Mouse (Mus musculus) right cerebral cortex, postnatal 14 days (tissue): ENCODE data around the gene Polr2m.
"Not testable (repeated sequence)": the region's sequence is repeated elsewhere in the genome, so short reads cannot be mapped to it uniquely, and the experiment has no call there.

Experiments
- DNase-seq: peaks from one replicate; pipeline ENCODE4 v3.0.0; 2022

The Polr2m gene

DNA sequence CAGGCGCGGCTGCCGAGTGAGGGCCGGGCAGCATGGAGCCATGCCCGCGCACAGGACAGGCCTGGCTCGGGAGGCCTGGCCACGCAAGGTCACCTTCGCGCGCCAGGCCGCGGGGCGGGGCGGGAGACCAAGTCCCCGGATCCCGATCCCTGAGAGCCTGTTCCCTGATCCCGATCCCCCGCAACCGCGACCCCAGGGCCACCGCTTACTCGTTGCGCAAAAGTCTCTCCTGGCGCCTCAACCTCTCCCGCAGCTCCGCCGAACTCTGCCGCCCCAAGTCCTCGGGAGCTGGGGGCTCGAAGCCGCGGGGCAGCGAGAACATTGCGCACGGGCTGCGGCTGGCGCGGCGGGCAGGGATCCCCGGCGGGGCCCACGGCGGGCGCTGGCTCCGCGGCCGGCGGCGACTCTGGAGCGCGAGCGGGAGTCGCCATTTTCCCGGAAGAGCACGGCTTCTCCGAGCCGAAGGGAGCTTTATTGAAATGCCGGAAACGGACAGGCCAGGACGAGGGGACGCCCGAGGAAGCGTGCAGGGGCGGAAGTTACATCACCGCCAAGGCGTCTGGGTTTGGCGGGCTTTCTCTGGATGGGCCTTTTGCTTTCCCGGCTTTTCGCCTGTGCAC, at the start of gene Polr2m:
TSS of gene Polr2m (minus strand) at position 461 of the 620 bp plus-strand sequence.
- peak; percentile 89 for DNase-seq

DNA sequence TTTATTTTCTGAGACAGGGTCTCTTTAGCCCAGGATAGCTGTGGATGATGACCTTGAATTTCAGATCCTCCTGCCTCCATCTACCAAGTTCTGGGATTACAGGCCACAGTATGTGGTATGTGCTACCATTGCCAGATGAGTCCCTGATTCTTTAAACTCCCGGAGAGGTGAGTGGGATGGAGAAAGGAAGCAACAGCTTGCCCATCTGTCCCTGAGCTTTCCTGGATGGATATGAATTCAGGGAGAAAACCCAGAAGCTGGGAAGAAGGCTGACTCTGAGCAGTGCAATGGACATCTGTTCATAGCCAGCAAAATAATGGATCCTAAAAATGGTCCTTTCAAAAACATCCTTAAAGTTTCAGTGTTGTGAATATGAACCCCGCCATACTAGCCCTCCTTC, 49.3 kb upstream of the Polr2m start:
- DNase-seq: no peak

DNA sequence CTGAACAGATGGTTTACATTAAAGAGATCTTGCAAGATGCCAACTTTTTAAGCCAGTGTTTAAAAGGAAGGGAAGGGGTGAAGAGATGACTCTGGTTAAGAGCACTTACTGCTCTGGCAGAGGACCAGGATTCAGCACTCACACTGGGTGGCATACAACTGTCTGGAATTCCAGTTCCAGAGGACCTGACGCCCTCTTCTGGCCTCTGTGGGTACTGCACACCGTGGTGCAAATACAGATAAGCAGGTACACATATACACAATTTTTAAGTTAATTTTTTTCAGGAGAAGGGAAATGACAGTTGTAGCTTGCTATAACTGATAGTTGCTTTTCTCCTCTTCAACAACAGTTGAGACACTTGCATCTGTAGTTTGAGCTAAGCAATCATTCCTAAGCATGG, 44.2 kb upstream of the Polr2m start:
- DNase-seq: peak; percentile 17

DNA sequence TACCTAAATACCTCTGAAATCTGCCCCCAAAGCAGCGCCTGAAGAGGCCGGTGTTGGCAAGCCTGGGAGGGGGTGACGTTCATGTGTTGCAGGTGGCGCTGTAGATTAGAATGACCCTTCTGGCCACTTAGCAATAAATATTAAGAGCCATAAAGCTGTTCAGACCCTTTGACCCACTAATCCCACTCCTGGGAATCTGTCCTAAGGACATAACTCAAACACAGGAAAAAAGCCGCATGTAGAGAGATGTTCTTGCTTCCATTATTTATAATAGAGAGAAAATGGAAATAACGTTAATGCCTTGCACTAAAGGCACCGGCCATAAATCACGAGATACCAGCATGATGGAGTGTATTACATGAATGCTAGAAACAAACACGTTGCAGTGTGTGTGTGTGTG, 41.7 kb upstream of the Polr2m start:
- no peak for DNase-seq

DNA sequence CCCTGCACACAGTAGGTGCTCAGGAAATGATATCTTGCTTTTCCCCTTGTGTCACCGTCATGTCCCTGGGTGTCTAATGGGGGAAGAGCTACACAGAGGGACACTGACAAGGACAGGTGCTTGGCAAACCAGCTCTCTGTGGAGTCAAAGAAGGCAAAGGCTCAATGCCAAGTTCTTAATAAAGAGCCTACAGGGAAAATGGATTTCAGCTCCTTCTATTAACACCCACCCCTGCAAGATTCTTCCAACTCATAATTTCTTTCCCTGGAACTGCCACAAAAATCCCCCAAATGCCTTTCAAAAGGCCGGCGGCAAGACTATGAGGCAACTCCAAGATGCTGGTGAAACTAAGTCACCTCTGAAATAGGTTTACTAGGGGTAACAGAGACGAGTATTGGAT, 38.2 kb upstream of the Polr2m start:
- no peak for DNase-seq

DNA sequence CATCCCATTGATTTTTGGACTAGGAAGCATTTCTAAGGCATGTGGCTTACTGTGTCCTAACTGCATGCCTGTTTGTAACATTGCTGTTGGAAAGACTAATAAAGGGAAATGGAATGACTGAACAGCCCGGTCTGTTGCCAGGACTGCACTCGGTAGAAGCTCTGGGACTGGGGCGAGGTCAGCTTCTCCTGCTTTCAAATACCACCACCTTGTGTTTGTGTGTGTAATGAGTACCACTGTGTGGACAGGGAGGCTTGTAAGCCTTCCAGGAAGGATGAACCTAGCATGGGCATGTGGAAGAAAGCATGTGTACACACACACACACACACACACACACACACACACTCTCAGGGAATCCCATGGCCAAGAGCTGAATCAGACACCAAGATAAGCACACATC, 34.1 kb upstream of the Polr2m start:
- no peak for DNase-seq

DNA sequence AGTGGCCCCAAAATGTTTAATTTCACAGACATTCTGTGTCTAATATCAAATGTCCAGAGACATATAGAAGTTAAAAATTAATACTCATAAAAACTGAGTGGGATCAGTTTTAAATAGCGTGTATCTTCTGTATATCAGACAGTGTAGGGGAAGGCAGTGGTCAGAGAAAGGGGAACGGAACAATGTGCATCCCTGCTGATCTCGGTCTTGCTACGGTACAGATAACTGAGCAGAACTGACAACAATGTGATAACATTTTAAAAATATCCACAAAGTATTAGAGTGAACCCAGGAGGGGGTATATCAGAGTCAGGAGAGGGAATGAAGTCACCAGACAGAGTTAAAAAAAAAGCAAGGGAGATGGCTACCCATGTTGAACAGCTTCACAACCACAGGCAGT, 31.8 kb upstream of the Polr2m start:
- DNase-seq: no peak

DNA sequence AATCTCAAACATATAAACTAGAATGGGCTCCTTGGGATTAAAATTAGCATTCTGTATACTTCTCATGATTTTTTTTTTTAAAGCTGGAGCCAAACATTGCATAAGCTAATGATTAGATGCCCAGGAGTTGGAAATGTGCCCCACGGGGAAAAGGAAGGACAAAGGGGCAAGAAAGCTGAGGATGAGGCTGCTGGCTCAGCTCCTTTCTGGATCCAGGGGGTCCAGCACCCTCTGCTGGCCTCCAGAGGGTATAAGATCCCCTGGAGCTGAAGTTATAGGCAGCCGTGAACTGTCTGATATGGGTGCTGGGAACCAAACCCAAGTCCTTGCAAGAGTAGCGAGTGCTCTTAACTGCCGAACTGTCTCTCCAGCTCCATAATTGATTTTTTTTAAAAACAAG, 30.1 kb upstream of the Polr2m start:
- no peak for DNase-seq

DNA sequence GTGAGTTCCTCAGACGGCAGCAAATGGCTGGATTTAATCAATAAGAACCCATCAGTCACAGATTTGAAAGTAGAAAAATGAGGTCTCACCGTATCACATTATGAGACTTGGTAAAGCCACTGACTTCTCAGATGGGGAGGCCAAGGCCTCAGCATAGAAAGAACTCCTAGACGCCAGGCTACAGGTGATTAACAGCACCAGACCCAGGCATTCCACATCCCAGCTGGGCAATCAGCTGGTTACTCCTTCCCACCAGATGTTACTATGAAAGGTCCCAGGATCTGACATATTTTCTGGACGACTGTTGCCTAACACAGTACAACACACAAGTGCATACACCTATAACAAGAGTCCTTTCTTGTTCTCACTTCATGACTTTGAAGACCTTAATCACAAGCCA, 27.8 kb upstream of the Polr2m start:
- no peak for DNase-seq

DNA sequence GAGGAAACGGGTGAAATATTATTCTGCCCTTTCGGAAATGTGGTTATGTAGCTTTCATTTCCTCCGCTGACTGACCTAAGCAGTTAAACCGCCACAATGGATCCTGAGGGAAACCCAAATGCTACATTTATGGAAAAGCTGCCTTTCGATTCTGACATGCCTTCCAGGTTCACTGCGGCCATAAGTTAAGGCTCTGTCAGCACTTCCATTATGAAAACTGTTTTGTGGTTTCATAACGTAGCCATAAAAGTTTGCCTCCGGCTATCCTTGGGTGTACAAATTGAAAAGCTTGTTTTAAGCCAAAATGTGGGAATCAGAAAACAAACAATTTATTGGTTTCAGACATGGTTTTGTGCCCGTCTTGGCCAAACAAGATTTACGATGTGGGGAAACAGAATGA, 27.2 kb upstream of the Polr2m start:
- DNase-seq: no peak

DNA sequence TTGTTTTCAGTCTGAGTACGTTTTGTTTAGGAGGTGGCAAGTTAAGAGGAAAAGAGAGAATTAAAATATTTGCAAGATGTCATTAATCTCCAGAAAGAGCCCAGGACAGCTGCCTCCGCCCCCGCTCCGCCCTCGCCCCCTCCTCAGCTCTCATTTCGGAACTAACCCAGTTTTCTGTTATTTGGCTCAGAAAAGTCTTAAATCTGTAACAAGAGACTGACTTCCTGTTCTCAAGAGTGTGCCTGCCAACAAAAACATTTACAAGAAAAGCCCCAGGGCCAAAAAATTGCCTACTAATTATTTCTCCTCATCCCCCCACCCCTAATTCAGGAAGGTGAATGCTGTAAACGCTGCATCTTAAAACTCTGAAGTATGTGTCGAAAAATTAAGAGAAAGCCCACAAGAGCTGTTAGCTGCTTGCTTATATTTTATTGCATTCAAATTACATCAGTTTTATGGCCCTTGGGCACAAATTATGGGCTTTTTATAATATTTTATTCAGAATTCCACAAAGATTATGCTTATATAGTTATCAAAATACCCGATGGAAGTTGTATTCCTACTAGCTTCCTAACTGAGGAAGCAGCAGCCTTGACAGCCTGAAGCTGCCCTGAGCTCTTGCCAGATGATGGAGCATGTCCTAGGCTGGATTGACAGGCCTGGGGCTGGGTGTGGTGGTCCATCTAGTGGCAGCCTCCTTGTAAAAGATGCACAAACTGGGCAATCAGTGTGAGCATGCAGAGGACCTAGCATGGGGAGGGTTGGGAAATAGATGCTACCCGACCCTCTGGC, 12.9 kb upstream of the Polr2m start:
- DNase-seq: no peak

DNA sequence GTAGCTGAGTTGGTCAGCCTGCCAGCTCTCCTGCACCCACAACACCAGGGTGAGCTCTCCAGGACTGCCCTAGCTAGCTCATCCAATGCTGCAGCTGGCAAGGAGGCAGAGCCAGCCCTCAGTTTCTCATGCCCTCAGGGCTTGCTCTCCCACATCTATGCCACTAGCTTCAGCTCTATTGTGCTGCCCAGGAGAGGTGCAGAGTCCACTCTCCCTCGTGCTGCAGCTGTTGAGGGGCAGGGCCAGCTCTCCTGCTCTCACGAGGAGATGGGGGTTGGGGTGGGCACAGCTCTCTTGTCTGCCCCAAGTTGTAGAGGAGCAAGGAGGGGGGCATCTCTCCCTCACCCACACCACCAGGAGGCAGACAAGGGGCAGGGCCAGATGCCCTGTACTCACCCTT, 10.9 kb upstream of the Polr2m start:
- DNase-seq: no peak

DNA sequence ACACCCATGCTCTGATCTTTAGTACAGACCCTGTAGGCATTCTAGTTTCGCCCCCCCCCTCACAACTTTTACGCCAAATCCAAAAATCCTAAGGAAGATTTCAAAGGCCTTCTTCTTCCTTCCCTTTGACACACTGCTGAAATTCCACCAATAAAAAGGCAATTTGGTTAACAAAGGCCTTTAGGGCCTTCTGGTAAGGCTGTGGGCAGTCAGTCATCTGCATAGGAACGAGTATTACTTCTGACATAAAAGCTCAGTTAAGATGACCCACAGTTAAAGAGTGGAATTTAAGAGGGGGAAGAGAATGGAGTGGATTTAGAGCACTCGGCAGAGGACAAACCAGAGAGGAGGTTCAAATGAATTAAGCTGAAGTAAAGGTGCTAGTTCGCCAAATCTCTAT, 8.0 kb upstream of the Polr2m start:
- no peak for DNase-seq

DNA sequence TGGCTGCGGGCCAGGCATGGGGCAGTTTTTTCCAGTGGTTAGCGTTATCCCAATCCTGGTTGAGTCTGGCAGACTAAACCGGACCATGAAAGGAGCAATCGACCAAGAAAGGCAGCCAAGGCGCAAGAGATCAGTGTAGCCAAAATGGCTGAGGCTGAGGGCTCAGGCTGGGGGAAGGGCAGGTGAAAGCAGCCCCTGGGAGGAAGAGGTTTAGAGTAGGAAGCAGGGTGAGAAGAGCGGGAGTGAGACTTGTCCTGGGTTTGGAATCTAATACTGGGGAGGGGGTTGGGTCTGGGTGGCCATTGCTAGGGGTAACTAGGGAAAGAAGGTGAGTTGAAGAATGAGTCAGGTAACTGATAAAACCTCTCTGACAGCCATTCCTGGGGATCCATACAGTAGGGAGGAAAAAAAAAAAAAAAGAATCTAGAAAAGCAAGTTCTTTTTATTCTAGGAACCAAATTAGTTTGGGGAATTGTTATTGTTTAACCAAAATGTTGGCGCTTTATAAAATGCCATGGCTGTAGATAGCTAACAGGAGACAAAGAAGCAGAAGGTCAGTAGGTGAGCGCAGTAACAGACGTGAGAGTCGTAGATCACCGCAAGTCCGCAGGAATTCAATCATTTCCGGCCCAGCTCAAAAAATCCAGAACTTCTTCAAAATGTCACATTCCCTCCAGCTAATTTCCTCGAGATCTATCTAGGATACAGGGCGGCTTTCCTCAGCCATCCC, 6.7 kb upstream of the Polr2m start:
- DNase-seq: no peak

DNA sequence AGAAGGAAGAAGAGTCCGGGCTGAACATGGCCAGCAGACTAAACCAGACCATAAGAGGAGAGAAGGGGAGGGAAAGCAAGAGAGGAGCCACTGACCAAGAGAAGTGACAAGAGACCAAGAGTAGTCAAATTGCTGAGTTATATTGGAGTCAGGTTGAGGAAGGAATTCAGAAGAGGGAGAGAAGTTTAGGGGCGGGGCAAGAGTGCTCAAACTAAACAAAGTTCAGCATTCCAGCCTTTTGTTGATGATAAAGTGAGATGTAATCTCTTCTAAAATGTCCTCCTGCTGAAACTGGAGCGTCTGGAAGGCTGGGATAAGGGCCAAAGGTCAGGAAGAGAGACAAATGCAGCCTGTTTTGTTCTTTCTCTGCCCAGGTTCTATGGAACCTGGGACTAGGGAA, 4.3 kb upstream of the Polr2m start:
- DNase-seq: no peak

DNA sequence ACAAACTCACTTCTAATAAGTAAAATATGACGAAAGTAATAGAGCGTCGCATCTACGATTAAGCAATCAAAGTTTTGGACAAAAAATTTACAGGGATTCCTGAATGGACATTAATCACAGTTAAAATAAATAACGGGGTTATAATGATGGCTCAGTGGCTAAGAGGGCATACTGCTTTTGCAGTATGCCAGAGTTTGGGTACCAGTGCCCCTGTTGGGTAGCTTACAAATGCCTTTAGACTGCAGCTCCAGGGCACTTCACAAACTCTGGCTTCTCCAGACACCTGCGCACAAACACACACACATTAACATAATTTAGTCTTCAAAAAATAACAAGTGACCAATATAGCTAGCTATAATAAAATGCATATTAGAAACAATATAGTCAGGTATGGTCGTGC, 392 bp upstream of the Polr2m start:
- DNase-seq: no peak

DNA sequence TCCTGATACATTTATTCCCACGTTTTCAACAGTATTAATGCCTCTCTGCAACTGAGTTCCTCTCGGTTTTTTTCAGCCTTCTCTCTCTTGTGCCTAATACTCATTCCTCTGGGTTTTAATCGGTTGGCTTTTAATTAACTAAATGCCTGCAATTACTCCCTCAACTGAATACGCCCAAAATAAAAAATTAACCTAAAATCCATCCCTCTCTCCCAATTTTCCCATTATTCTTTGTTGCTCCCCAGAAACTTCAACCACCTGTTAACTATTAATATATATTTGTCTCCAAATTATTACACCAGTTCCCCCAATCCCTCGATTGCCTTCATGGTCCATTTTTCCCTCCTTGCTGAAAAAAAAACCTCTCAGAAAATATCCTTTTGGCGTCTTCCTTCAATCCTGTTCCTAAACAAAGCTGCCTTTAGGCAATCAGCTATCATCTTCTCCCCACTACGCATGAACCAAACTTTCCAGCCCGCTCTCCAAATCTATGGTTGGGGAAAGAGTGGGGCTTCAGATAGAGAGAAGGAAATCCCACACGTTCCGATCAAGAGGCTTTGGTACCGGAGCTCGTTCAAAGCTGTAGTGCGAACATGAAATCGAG, 762 bp downstream of the Polr2m start:
- DNase-seq: no peak

DNA sequence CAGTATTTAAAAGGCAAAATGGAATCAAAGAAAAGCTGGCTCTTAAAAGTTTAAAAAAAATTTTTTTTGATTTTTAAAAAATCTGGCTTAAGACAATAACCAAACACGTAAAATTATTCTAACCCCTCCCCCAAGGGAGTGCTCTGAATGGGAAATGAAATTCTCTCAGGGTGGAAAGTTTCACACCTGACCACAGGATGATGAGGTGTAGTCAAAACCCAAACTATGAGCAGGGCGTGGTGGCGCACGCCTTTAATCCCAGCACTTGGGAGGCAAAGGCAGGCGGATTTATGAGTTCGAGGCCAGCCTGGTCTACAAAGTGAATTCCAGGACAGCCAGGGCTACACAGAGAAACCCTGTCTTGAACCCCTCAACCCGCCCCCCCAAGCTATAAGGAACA, 1.9 kb downstream of the Polr2m start:
- DNase-seq: not testable (repeated sequence)

DNA sequence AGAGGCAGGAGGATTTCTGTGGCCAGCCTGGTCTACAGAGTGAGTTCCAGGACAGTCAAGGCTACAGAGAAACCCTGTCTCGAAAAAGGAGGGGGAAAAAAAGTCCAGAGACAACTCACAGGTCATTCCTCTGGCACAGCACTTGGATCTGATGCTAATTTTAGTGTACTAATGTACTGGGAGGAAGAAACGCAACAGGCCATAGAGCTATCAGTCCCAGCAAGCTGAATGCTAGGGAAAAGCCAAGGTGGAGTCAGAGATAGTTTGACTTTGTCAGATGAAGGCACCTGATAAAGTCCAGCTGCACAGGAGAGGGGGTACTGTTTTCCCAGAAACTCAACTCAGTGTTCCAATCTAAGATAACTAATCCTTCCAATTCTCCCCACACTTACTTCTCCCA, 5.4 kb downstream of the Polr2m start:
- no peak for DNase-seq

DNA sequence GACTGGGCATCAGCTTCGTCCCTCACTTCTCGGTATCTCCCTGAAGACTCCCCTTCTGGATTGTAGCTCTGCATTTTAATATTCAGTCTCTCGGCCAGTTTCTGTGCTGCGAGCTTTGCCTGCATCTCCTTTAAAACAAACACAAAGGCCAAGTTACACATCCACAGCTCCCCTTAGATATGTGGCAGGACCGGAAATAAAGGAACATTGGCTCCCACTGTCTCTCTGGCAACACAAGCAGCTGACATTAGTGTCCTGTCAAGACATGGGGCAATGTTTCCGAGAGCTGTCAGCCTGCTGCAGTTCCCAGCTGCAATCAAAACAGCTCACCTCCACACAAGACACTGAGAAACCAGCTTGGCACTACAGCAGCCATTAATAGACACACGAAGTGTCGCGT, 6.3 kb downstream of the Polr2m start:
- DNase-seq: no peak

DNA sequence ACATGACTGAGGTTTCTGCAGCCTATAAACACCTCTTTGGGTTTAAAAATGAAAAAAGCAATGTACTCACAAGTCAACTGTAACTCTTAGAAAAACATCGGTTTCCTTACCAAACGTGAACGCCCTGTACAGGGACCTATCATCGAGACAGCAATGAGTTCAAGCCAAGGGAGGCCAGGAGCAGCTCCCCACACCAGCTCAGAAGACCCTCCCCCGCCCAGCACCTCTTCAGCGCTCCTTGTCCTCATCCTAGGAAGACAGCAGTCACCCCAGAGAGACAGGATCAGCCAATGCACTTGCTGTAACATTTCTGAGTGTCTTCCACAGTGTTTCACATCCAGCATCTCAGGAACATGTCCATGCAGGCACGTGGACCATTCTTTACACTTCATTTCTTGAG, 7.1 kb downstream of the Polr2m start:
- DNase-seq: no peak

DNA sequence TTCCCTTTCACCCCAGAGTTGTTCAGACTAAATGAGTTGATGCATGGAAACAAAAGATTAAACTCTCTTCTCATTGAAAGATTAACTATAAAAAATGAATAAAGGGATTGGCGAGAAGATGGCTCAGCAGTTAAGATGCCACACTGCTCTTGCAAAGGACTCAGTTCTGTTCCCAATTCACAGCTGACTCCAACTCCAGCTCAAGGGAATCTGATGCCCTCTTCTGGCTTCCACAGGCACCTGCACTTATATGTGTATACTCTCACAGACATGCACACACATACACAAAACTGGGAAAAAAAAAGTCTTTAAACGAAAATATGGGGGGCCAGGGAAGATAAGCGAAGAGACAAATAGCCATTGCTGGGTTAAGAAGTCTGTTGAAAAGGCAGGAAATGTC, 9.1 kb downstream of the Polr2m start:
- no peak for DNase-seq

DNA sequence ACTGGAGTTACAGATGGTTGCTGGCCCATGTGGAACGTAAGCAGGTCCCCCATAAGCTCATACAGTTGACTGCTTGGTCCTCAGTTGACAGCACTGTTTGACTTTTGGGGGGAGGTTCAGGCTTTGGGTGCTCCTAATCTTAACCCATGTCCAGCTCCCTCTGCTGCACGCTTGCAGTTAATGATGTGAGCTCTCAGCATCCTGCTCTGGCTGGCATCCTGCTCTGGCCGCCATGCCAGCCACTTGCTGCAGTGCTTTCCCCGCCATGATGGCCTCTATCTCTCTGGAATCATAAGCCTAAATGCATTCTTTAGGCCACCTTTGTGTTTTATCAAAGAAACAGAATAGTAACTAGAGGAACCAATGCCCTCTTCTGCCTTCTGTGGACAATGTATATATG, 10.2 kb downstream of the Polr2m start:
- no peak for DNase-seq

DNA sequence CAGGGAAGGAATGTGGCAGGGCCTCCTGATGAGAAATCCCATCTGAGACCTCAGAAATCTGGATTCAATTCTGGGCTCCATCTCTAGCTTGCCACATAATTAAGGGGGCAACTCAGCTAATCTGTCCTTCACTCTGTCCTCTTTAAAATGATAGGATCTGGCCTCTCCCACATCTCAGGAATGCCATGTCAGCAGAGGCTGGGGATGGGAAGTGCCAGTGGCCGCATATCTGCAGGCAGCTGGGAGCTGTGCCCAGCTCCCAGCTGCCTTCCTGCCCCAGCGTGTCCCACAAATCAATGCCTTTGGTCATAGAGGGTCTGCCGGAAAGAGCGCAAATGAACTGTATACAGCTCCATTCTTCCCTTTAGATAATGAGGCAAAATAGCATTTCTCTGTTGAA, 18.3 kb downstream of the Polr2m start:
- no peak for DNase-seq
